Mouse (Mus musculus) embryonic facial prominence, embryonic 15.5 days (tissue): ENCODE results near the gene Il21. TPM values are rescaled to one million over a fixed set of nuclear protein-coding genes. Genes with fewer than 3 reads are reported as not detected.

ENCODE experiments used
- ATAC-seq: fragments of 200-750 bp; cut with Nextera tagmentation; 2 replicates; pipeline ENCODE4 v1.8.0; 2017; ENCODE audit warnings: low read depth, moderate TSS enrichment; ENCODE audit not compliant: insufficient number of reproducible peaks, low FRiP score, low TSS enrichment
- H3K27ac ChIP-seq: fragments of 300-500 bp; sonication (generic); replicated peaks from 2 replicates; pipeline ENCODE4 v1.5.1; 2015; ENCODE audit warnings: mild to moderate bottlenecking, inconsistent platforms
- H3K27me3 ChIP-seq: fragments of 300-500 bp; sonication (generic); 2 replicates; pipeline ENCODE4 v1.6.1; 2015; ENCODE audit warnings: inconsistent platforms
- H3K36me3 ChIP-seq: fragments of 300-500 bp; sonication (generic); 2 replicates; pipeline ENCODE4 v1.6.1; 2015; ENCODE audit warnings: mild to moderate bottlenecking, inconsistent platforms
- H3K4me1 ChIP-seq: fragments of 300-500 bp; sonication (generic); 2 replicates; pipeline ENCODE4 v1.6.1; 2015; ENCODE audit warnings: inconsistent platforms
- H3K4me2 ChIP-seq: fragments of 300-500 bp; sonication (generic); replicated peaks from 2 replicates; pipeline ENCODE4 v1.6.1; 2015; ENCODE audit warnings: mild to moderate bottlenecking, inconsistent platforms
- H3K4me3 ChIP-seq: fragments of 300-500 bp; sonication (generic); replicated peaks from 2 replicates; pipeline ENCODE4 v1.5.1; 2015; ENCODE audit warnings: mild to moderate bottlenecking, inconsistent platforms
- H3K9ac ChIP-seq: fragments of 300-500 bp; sonication (generic); 2 replicates; pipeline ENCODE4 v1.6.1; 2015; ENCODE audit warnings: inconsistent platforms
- H3K9me3 ChIP-seq: fragments of 300-500 bp; sonication (generic); replicated peaks from 2 replicates; pipeline ENCODE4 v1.6.1; 2016; ENCODE audit warnings: inconsistent platforms
- WGBS: fragments of 180-500 bp; shearing (Covaris S2); methylation state at CpG from one replicate; pipeline ENCODE4 v1.1.7; 2015; 5-methylcytosine and 5-hydroxymethylcytosine counted together
- microRNA-seq: library from miRNA; unstranded; fragments of <30 nt; microRNA quantifications from one replicate; pipeline ENCODE4, GENCODE M21; 2016; ENCODE audit warnings: borderline number of aligned reads
- polyA plus RNA-seq: library from polyadenylated mRNA; unstranded; fragments of >200 nt; fragmentation: Nextera tagmentation; extraction: Ambion mirVana; gene quantifications from 2 replicates; pipeline ENCODE4 v1.2.1, GENCODE M21; 2015

Il21 gene
- polyA plus RNA-seq, 1 experiment from 2014 or later: not detected

GRCm38 (mm10) chr3:37185534-37185933 is 46.9 kb downstream of the Il21 start:
- H3K9ac ChIP-seq: no peak overlapping the region

GRCm38 (mm10) chr3:37182415-37183269 is 49.8 kb downstream of the Il21 start:
- Histone ChIP-seq H3K27ac (peak overlapping the region; percentile 36; the same call in 1 of the 2 replicates), H3K9ac (no peak overlapping the region)
- ATAC-seq: peak; percentile 67; the same call in 1 of the 2 replicates

More at GRCm38 (mm10) chr3:37185534-37185933, 46.9 kb downstream of the Il21 start:
- H3K27ac ChIP-seq: no peak overlapping the region
- H3K4me3 ChIP-seq: no peak overlapping the region
- no peaks in the 10 kb centered on the region for H3K9me3 ChIP-seq
- 94% methylated on average over 1 of the region's 1 CpGs for WGBS
- no peaks in the 10 kb centered on the region for H3K36me3 ChIP-seq
- H3K4me2 ChIP-seq: no peak overlapping the region
- H3K27me3 ChIP-seq: no peaks in the 10 kb centered on the region
- ATAC-seq: no peak
- peaks cover 10% of the 10 kb centered on the region for H3K4me1 ChIP-seq

DNA sequence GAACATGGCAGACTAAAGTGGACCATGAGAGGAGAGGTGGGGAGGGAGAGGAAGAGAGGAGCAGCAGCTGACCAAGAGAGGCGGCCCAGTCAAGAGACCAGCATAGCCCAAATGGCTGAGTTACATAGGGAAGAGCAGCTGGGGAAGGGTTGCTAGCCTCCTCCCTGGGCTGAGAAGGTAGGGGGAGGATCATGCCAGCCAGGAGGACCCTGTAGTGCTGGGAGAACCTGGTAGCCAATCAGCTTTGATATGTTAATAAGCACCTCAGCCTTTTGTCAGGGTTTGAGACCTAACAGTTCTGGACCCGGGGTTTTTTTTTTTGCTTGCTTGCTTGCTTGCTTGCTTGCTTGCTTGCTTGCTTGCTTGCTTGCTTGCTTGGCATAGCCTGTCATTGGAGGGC is 51.4 kb downstream of the Il21 start:
- Histone ChIP-seq H3K9me3 (no peaks in the 10 kb centered on the region), H3K27ac (no peak overlapping the region), H3K4me2 (no peak overlapping the region), H3K36me3 (no peaks in the 10 kb centered on the region), H3K4me3 (no peak overlapping the region), H3K9ac (no peak overlapping the region), H3K27me3 (no peaks in the 10 kb centered on the region), H3K4me1 (peaks cover 10% of the 10 kb centered on the region)
- WGBS: 25% methylated on average over 2 of the region's 2 CpGs
- no peak for ATAC-seq

More at GRCm38 (mm10) chr3:37182415-37183269, 49.8 kb downstream of the Il21 start:
- Histone ChIP-seq H3K4me3 (no peak overlapping the region), H3K9me3 (no peaks in the 10 kb centered on the region), H3K27me3 (no peaks in the 10 kb centered on the region), H3K4me2 (0 out of 2 replicates have a peak overlapping the region, but pooled peaks have one; percentile 2), H3K4me1 (peaks cover 10% of the 10 kb centered on the region), H3K36me3 (no peaks in the 10 kb centered on the region)
- WGBS: 50% methylated on average over 16 of the region's 16 CpGs

- ATAC-seq: no peak
- H3K36me3 ChIP-seq: no peaks in the 10 kb centered on the region
- H3K27me3 ChIP-seq: no peaks in the 10 kb centered on the region
- H3K27ac ChIP-seq: no peak overlapping the region
- no peak overlapping the region for H3K4me3 ChIP-seq
- peaks cover 10% of the 10 kb centered on the region for H3K4me1 ChIP-seq
- no peak overlapping the region for H3K9ac ChIP-seq
- H3K9me3 ChIP-seq: no peaks in the 10 kb centered on the region
- H3K4me2 ChIP-seq: no peak overlapping the region
- WGBS: 78% methylated on average over 12 of the region's 12 CpGs
Measured at GRCm38 (mm10) chr3:37180039-37180743, 52.2 kb downstream of the Il21 start.

- Histone ChIP-seq H3K4me1 (peaks cover 10% of the 10 kb centered on the region), H3K4me2 (no peak overlapping the region), H3K36me3 (no peaks in the 10 kb centered on the region), H3K4me3 (no peak overlapping the region), H3K27ac (no peak overlapping the region), H3K27me3 (no peaks in the 10 kb centered on the region), H3K9me3 (no peaks in the 10 kb centered on the region), H3K9ac (no peak overlapping the region)
- ATAC-seq: no peak
- WGBS: 86% methylated on average over 9 of the region's 9 CpGs
Measured at GRCm38 (mm10) chr3:37179472-37179871, 53.0 kb downstream of the Il21 start.

DNA sequence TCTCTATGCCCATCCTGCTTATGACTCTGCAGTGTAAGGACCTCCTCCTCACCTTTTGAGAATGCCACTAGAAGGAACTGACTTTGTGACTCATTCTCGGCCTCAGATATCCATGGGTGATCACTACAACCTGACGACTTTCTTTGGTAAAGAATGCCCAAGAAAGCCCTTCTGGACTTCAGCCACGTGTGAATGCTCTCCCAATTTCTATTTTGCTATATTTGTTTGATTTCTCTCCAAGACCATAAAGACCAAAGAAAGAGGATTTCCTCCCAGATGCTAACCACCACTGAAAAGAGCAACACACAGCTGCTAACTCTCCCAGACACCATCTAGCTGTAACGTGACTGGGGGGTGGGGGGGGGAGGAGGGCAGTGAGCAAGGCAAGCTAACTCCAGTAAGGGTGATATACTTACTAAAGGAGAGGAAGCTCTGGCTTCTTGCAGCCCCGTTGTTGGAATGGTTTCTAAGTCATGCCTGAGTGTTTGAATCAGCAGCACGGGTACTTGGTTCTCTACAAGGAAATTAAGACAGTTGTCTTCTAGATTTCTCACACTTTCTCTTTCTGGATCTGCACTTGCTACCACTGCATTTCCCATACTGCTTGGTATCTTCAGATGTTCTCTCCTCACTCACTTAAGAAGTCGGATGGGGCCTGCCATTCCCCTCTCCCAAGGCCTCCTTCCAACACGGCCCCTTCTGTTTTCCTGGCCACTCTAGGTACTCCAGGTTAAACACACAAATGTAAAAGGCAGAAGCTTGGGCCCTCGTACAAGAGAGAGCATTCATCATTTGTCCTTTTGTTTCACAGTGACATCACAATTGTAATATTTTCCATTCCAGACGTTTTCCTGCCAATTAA is 57.5 kb downstream of the Il21 start:
- Histone ChIP-seq H3K36me3 (no peaks in the 10 kb centered on the region), H3K9ac (no peak overlapping the region), H3K4me3 (no peak overlapping the region), H3K27ac (no peak overlapping the region), H3K9me3 (no peaks in the 10 kb centered on the region), H3K4me2 (no peak overlapping the region), H3K4me1 (no peaks in the 10 kb centered on the region), H3K27me3 (no peaks in the 10 kb centered on the region)
- 65% methylated on average over 10 of the region's 10 CpGs for WGBS
- ATAC-seq: no peak

DNA sequence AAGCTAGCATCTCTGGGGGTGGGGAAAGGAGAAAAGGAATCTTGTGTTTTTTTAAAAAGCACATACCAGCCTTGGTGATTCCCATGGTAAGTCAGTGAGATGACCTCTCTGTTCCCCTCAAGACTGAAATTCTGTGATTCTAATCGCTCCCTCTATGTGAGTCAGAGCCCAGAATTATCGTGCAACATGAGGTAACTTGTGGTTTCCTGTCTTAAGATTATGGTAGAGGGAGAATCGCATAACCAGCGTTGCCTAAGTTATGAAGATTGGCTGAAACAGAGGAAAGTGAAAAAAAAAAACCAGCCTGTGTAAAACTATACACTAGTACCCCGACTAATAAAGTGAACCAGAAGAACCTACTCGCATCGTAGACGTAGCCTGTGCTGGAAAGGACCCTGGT is 59.2 kb downstream of the Il21 start:
- H3K27me3 ChIP-seq: no peaks in the 10 kb centered on the region
- no peak overlapping the region for H3K4me3 ChIP-seq
- WGBS: 65% methylated on average over 8 of the region's 8 CpGs
- no peaks in the 10 kb centered on the region for H3K4me1 ChIP-seq
- H3K4me2 ChIP-seq: no peak overlapping the region
- H3K9ac ChIP-seq: no peak overlapping the region
- H3K36me3 ChIP-seq: no peaks in the 10 kb centered on the region
- H3K27ac ChIP-seq: no peak overlapping the region
- H3K9me3 ChIP-seq: no peaks in the 10 kb centered on the region
- ATAC-seq: no peak

Small RNA genes lying within 50 kb of the gene (microRNA-seq; reads per million reads assigned to microRNA genes)
- not detected for gene Gm24169

Other genes starting within 250 kb of the Il21 start
- gene Adad1, start 169.1 kb downstream of the Il21 start, polyA plus RNA-seq: 0.37 and 0.62 TPM in 2 replicates
- gene Il2, start 106.7 kb downstream of the Il21 start, polyA plus RNA-seq: 0.25 and 0.44 TPM in 2 replicates
- gene Bbs12, start 79.9 kb upstream of the Il21 start, polyA plus RNA-seq: 7.0 and 8.3 TPM in 2 replicates
- 5.2 and 6.8 TPM in 2 replicates for gene Cetn4, start 80.1 kb upstream of the Il21 start, polyA plus RNA-seq
- 4.8 and 5.4 TPM in 2 replicates for gene Fgf2, start 115.7 kb upstream of the Il21 start, polyA plus RNA-seq
- 34.7 and 38.9 TPM in 2 replicates for gene Spata5, start 187.3 kb upstream of the Il21 start, polyA plus RNA-seq
- gene Nudt6, start 187.6 kb upstream of the Il21 start, polyA plus RNA-seq: 4.9 and 6.2 TPM in 2 replicates